Mouse (Mus musculus) frontal cortex, postnatal 25 days (tissue): ENCODE results near the gene Snx5.

Experiments
- DNase-seq, 2 experiments: peaks; one replicate each; pipeline ENCODE4 v3.0.0; 2022; ENCODE audit warnings: low spot score in 2 of 2

Snx5 gene

DNA sequence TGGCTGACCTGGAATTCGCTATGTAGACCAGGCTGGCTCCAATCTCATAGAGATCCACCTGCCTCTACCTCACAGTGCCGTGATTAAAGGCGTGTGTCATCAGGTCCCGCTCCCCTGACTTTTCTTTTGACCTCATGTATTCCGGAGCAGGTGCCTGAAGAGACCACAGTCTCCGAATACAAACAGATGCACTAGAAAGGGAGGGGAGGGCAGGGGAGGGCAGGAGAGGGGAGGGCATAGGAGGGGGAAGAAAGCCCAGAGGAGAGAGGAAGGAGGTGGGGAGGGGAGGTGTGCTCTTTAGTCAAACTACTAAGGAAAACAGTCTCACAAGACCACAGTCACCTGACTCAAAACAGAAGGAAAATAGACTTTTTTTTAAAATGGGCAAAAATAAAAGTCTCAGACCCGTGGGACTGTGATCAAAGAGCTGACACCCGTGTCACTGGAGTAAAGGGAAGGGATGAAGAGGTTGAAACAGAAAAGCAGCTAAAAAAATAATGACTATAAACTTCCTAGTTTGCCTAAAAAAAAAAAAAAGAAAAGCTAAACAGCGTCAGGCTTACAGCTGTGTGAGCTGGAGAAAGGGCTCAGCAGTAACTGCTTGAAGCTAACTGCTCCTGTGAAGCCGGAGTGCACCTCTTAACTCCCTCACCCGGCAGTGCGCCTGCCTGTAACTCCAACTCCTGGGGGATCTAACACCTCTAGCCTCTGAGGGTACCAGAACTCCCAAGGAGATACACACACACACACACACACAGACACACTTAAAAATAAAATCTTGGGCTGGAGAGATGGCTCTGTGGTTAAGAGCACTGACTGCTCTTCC is 42.0 kb downstream of the Snx5 start:
- DNase-seq, result no peak

DNA sequence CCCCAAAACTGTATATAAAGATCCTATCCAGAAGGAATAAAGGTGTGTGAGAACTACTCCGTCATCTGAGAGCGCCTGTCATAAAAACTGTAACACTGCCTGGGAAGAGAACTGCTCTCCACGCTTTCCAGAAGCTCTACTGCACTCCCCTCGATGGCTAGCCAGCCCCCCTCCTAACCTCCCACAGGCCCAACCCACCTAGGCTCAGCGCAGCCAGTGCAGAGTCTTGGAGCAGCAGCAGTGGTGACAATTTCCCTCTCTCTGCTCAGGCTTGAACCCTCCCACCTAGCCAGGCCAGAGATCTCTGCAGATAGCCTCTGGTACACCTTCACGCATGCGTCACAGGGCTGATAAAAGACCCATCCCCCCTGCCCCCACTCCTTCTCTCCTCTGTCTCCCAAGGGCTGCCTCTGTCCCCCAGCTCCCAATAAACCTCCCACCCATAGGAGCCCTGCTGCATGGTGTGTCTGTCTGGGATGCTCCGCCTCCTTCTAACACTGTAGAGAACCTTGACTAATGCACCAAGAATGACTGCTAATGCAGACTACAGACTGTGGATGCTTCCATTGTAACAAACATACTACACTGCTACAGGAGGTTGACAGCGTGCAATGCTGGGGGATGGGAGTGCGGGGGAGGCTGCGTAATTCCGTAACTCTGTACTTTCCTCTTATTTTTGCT is 43.7 kb downstream of the Snx5 start:
- no peak for DNase-seq

DNA sequence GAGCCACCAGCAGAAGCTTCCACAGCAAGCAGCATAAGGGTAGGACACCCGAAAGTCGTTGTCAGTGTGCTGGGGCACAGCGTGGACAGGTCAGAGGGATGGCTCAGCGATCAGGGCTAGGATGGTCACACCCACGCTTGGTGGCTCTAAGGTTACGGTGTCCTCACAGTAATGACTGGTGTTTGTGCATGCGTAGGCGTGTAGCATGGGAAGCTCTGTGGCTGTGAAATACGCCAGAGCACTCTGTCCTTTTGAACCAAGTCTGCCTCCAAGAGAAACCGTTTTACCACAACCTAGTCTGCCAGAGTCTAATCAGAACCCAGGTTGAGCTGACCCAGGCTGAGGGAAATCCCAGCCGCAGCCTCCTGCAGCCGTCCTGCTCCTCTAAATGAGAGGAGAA is 46.4 kb downstream of the Snx5 start:
- DNase-seq, result no peak

GRCm38 (mm10) chr2:144215601-144216000 is 55.1 kb downstream of the Snx5 start:
- no peak for DNase-seq

- peak in 1 of 2 experiments; percentile 10 for DNase-seq
Observed at GRCm38 (mm10) chr2:144215195-144215594, 55.5 kb downstream of the Snx5 start.

- no peak for DNase-seq
Observed at GRCm38 (mm10) chr2:144214508-144215185, 56.1 kb downstream of the Snx5 start.

- DNase-seq, result no peak
Observed at GRCm38 (mm10) chr2:144213803-144214202, 56.9 kb downstream of the Snx5 start.

DNA sequence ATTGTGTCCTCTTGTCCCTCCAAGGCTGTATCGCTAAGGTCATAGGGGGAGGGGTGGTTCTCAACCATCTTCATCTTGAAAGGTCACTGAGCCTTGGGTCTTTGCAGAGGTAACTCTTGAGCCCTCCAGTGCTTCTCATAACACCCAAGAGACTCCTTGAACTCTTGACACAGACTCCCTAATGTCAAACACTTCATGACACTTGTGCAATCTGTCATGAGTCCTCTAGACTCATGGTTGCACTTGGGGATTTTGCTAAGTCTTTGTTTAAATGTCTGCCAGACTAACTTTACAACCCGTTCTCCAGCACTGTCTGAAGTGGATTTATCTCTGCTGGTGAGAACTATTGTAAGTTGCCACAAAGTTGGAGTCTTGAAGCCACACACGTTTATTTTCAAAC is 61.3 kb downstream of the Snx5 start:
- DNase-seq, result no peak

GRCm38 (mm10) chr2:144207365-144207764 is 63.3 kb downstream of the Snx5 start:
- DNase-seq, result no peak

DNA sequence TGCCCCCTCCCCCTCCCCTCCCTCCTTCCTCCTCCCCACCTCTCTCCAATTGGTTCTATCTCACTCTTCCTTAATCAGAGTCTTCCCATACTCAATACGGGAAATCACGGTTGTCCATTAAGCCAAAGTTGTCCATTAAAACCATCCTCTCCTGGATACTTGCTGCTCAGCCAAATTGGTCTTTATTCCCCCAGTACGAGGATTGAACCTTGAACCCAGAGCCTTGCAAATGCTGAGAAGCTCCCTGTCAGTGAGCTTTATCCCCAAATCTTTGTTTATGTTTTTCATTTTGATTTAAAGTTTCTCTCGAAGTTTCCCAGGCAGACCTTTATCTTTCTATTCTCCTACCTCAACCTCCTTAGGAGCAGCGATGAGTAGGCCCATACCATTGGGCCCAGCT is 67.7 kb downstream of the Snx5 start:
- DNase-seq, result no peak

- DNase-seq, result no peak
Observed at GRCm38 (mm10) chr2:144202567-144202966, 68.1 kb downstream of the Snx5 start.

DNA sequence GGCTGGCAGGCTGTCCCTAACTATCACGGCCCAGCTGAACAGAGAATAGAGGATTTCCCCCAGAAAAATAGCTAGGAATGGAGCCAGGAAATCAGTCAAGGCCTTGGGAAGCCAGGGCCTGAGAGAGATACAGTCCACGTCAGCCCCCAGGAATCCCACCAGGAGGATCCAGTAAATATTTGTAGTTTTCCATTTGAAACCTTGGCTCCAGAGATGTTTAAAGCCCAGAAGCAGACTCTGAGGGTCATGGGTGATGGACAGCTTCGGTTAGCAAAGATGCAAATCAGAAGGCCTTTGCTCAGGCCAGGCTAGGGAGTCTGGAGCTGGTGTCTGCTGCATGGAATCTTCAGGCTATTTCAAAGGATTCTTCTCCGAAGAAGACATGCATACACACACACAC is 68.6 kb downstream of the Snx5 start:
- DNase-seq, result no peak
